18 mouse cellular contexts compared by ENCODE assay signal in genomic region chr2:49471641-49472355, GRCm38 (mm10).
"Had no signal": no experiment of that assay in that cellular context is flagged by ENCODE, and none has a peak within 500 bp of the region (broad histone marks: within the 10 kb centered on the region; RNA-seq: fewer than 3 reads in every experiment).

No protein-coding gene starts in this region.

- H3K4me3 ChIP-seq: kidney, embryonic 15.5 days; limb, embryonic 10.5 days; limb, embryonic 13.5 days; liver, embryonic 15.5 days; midbrain, embryonic 12.5 days had no signal

- H3K9ac ChIP-seq: kidney, embryonic 15.5 days; limb, embryonic 13.5 days; liver, embryonic 15.5 days; midbrain, embryonic 12.5 days had no signal

- H3K4me1 ChIP-seq: limb, embryonic 10.5 days; midbrain, embryonic 12.5 days had no signal

- H3K36me3 ChIP-seq: kidney, embryonic 15.5 days; limb, embryonic 13.5 days; liver, embryonic 15.5 days; midbrain, embryonic 12.5 days had no signal

- DNase-seq: kidney, adult 11 months; kidney, adult 8-10 months; kidney, postnatal 10 days; kidney, postnatal 36 days; liver; lung, adult 2 months; lung, postnatal 14 days; lung, postnatal 4 days; right cerebral cortex, postnatal 4 days; thymus, adult 2 months; thymus, postnatal 14 days; thymus, postnatal 4 days had no signal

- H3K9me3 ChIP-seq: kidney, embryonic 15.5 days; limb, embryonic 10.5 days; limb, embryonic 13.5 days; liver, embryonic 15.5 days; midbrain, embryonic 12.5 days had no signal

- H3K27me3 ChIP-seq: kidney, embryonic 15.5 days; limb, embryonic 13.5 days; liver, embryonic 15.5 days; midbrain, embryonic 12.5 days had no signal

- H3K27ac ChIP-seq: kidney, embryonic 15.5 days; limb, embryonic 10.5 days; limb, embryonic 13.5 days; liver, embryonic 15.5 days; midbrain, embryonic 12.5 days; stomach, postnatal 0 days had no signal

- H3K4me2 ChIP-seq: kidney, embryonic 15.5 days; limb, embryonic 13.5 days; liver, embryonic 15.5 days; midbrain, embryonic 12.5 days had no signal
